Mouse (Mus musculus) adrenal gland, adult 18-20 months (tissue): ENCODE measurements around the gene Cdh23. TPM values are rescaled to one million over a fixed set of nuclear protein-coding genes. Genes with fewer than 3 reads are reported as not detected.
"Not testable (repeated sequence)": the region's sequence is repeated elsewhere in the genome, so short reads cannot be mapped to it uniquely, and the experiment has no call there.

Experiments used
- DNase-seq, 2 experiments: peaks; one replicate each; pipeline ENCODE4 v3.0.0; 2021 to 2022; ENCODE audit warnings: low spot score in 2 of 2
- total RNA-seq, 2 experiments: library from RNA; stranded (reverse); gene quantifications; 1 replicate in 1 of 2; 2 replicates in 1 of 2; pipeline ENCODE4 v1.2.3; 2021

Gene Cdh23
- total RNA-seq, 2 experiments from 2014 or later = 1.3 to 1.8 TPM

GRCm38 (mm10) chr10:60712299-60712698, 16.0 kb upstream of the Cdh23 start:
- DNase-seq = not testable (repeated sequence)

GRCm38 (mm10) chr10:60708837-60709236, 12.5 kb upstream of the Cdh23 start:
- DNase-seq = no peak

- DNase-seq = no peak
Observed at GRCm38 (mm10) chr10:60706268-60706667, 10.0 kb upstream of the Cdh23 start.

- no peak for DNase-seq
Observed at GRCm38 (mm10) chr10:60705134-60705533, 8.8 kb upstream of the Cdh23 start.

GRCm38 (mm10) chr10:60697775-60698174, 1.5 kb upstream of the Cdh23 start:
- no peak for DNase-seq

- peak; percentile 71 to 75 for DNase-seq
Observed at GRCm38 (mm10) chr10:60696975-60697374, 685 bp upstream of the Cdh23 start.

- DNase-seq = no peak
Observed at GRCm38 (mm10) chr10:60691671-60692390, 4.5 kb downstream of the Cdh23 start.

- DNase-seq = no peak
Observed at GRCm38 (mm10) chr10:60690960-60691359, 5.3 kb downstream of the Cdh23 start.

GRCm38 (mm10) chr10:60689396-60689795, 6.9 kb downstream of the Cdh23 start:
- DNase-seq = no peak

GRCm38 (mm10) chr10:60687011-60687776, 9.1 kb downstream of the Cdh23 start:
- DNase-seq = peak; percentile 54 to 64

- no peak for DNase-seq
Observed at GRCm38 (mm10) chr10:60686641-60686975, 9.7 kb downstream of the Cdh23 start.

- DNase-seq = peak in 1 of 2 experiments; percentile 12
Observed at GRCm38 (mm10) chr10:60685764-60686640, 10.3 kb downstream of the Cdh23 start.

- no peak for DNase-seq
Observed at GRCm38 (mm10) chr10:60678926-60679325, 17.4 kb downstream of the Cdh23 start.

- DNase-seq = no peak
Observed at GRCm38 (mm10) chr10:60677319-60677718, 19.0 kb downstream of the Cdh23 start.

- DNase-seq = no peak
Observed at GRCm38 (mm10) chr10:60670166-60670565, 26.1 kb downstream of the Cdh23 start.

GRCm38 (mm10) chr10:60668591-60668990, 27.7 kb downstream of the Cdh23 start:
- DNase-seq = no peak

GRCm38 (mm10) chr10:60660986-60661385, 35.3 kb downstream of the Cdh23 start:
- no peak for DNase-seq

- DNase-seq = no peak
Observed at GRCm38 (mm10) chr10:60659450-60660020, 36.8 kb downstream of the Cdh23 start.

- DNase-seq = no peak
Observed at GRCm38 (mm10) chr10:60658176-60658575, 38.1 kb downstream of the Cdh23 start.

GRCm38 (mm10) chr10:60653675-60654074, 42.6 kb downstream of the Cdh23 start:
- no peak for DNase-seq

GRCm38 (mm10) chr10:60653106-60653505, 43.2 kb downstream of the Cdh23 start:
- no peak for DNase-seq
